Mouse (Mus musculus): ENCODE results near the gene Slc25a43. TPM values are rescaled to one million over a fixed set of nuclear protein-coding genes. Genes with fewer than 3 reads are reported as not detected.
A peak's percentile ranks its signal among the peaks of the same experiment; 100 is the strongest.

Gene Slc25a43
- polyA plus RNA-seq, 1 experiment from 2014 or later: 0.99 TPM

DNA sequence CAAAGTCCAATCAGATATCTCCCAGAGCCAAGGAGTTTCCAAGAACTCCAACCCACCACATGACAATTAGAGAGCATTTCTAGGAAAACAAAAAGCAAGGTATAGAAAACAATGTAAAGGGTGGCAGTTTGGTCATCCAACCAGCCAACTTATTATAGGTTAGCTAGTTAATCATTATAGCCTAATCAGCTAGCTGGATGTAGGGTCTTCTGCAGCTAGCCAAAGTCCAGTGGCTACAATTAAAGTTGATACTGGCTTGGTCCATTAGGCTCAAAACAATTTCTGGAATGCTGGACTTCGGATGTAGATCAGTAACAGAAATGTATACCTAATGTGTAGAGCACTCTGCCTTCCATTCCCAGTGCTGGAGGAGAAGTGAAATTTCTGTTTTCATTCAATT lies 7.1 kb downstream of the Slc25a43 start:
- WGBS (ENCODE audit: insufficient replicate concordance): 58% methylated on average over 1 of the region's 1 CpGs
- H3K4me2 ChIP-seq (ENCODE audit: low read depth, low read length): no peak overlapping the region
- H3K27me3 ChIP-seq (ENCODE audit: control insufficient read depth, insufficient read depth, low read depth, low read length): no peaks in the 10 kb centered on the region
- no peak overlapping the region for H3K9ac ChIP-seq (ENCODE audit: low read depth, low read length)
- H3K4me1 ChIP-seq (ENCODE audit: control insufficient read depth, low read depth, low read length): no peaks in the 10 kb centered on the region
- H3K9me3 ChIP-seq (replicated peaks; ENCODE audit: control insufficient read depth, low read length): no peaks in the 10 kb centered on the region
- no peak overlapping the region for H3K27ac ChIP-seq (ENCODE audit: low read length)
- no peak for ATAC-seq (ENCODE audit: low read depth)
- H3K36me3 ChIP-seq (ENCODE audit: control insufficient read depth, insufficient read depth): no peaks in the 10 kb centered on the region
- no peak overlapping the region for H3K4me3 ChIP-seq (ENCODE audit: low read depth, low read length)

GRCm38 (mm10) chrX:36752586-36752985 lies 9.1 kb downstream of the Slc25a43 start:
- ATAC-seq (ENCODE audit: low read depth): no peak
- WGBS (ENCODE audit: insufficient replicate concordance): 73% methylated on average over 3 of the region's 3 CpGs
- no peak overlapping the region for H3K4me2 ChIP-seq (ENCODE audit: low read depth, low read length)
- no peaks in the 10 kb centered on the region for H3K36me3 ChIP-seq (ENCODE audit: control insufficient read depth, insufficient read depth)
- H3K4me3 ChIP-seq (ENCODE audit: low read depth, low read length): no peak overlapping the region
- H3K4me1 ChIP-seq (ENCODE audit: control insufficient read depth, low read depth, low read length): no peaks in the 10 kb centered on the region
- no peaks in the 10 kb centered on the region for H3K27me3 ChIP-seq (ENCODE audit: control insufficient read depth, insufficient read depth, low read depth, low read length)
- no peak overlapping the region for H3K27ac ChIP-seq (ENCODE audit: low read length)
- H3K9ac ChIP-seq (ENCODE audit: low read depth, low read length): no peak overlapping the region
- no peaks in the 10 kb centered on the region for H3K9me3 ChIP-seq (replicated peaks; ENCODE audit: control insufficient read depth, low read length)

- H3K9ac ChIP-seq (ENCODE audit: low read depth, low read length): no peak overlapping the region
- 67% methylated on average over 7 of the region's 7 CpGs for WGBS (ENCODE audit: insufficient replicate concordance)
- H3K4me3 ChIP-seq (ENCODE audit: low read depth, low read length): no peak overlapping the region
- H3K4me2 ChIP-seq (ENCODE audit: low read depth, low read length): no peak overlapping the region
- ATAC-seq (ENCODE audit: low read depth): no peak
- H3K36me3 ChIP-seq (ENCODE audit: control insufficient read depth, insufficient read depth): no peaks in the 10 kb centered on the region
- H3K4me1 ChIP-seq (ENCODE audit: control insufficient read depth, low read depth, low read length): no peaks in the 10 kb centered on the region
- H3K27me3 ChIP-seq (ENCODE audit: control insufficient read depth, insufficient read depth, low read depth, low read length): no peaks in the 10 kb centered on the region
- H3K9me3 ChIP-seq (replicated peaks; ENCODE audit: control insufficient read depth, low read length): no peaks in the 10 kb centered on the region
- H3K27ac ChIP-seq (ENCODE audit: low read length): no peak overlapping the region
These were observed 14.5 kb downstream of the Slc25a43 start for GRCm38 (mm10) chrX:36757796-36758472.

DNA sequence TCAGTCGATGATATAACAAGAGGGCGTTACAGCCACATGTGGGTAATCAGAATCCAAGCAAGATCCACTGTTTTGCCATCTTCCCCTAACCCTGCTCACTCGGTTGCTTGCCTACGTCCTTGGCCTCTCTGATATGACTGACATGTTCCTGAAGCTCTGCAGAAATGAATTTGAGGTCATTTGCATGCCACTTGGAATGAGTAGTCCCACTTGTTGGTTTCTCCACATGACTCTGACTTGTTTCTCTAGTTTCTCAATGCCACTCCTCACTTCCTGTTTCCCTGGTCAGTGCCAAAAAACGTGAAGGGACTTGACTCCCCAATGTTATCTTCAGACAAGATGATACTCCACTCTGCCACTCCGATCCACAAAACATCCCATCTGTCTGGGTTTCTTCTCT lies 15.1 kb downstream of the Slc25a43 start:
- no peaks in the 10 kb centered on the region for H3K4me1 ChIP-seq (ENCODE audit: control insufficient read depth, low read depth, low read length)
- H3K27ac ChIP-seq (ENCODE audit: low read length): no peak overlapping the region
- H3K27me3 ChIP-seq (ENCODE audit: control insufficient read depth, insufficient read depth, low read depth, low read length): no peaks in the 10 kb centered on the region
- ATAC-seq (ENCODE audit: low read depth): no peak
- no peak overlapping the region for H3K4me3 ChIP-seq (ENCODE audit: low read depth, low read length)
- no peak overlapping the region for H3K9ac ChIP-seq (ENCODE audit: low read depth, low read length)
- 46% methylated on average over 6 of the region's 6 CpGs for WGBS (ENCODE audit: insufficient replicate concordance)
- H3K9me3 ChIP-seq (replicated peaks; ENCODE audit: control insufficient read depth, low read length): no peaks in the 10 kb centered on the region
- H3K36me3 ChIP-seq (ENCODE audit: control insufficient read depth, insufficient read depth): no peaks in the 10 kb centered on the region
- no peak overlapping the region for H3K4me2 ChIP-seq (ENCODE audit: low read depth, low read length)

GRCm38 (mm10) chrX:36760946-36761635 lies 17.6 kb downstream of the Slc25a43 start:
- H3K4me2 ChIP-seq (ENCODE audit: low read depth, low read length): no peak overlapping the region
- no peaks in the 10 kb centered on the region for H3K9me3 ChIP-seq (replicated peaks; ENCODE audit: control insufficient read depth, low read length)
- no peak overlapping the region for H3K9ac ChIP-seq (ENCODE audit: low read depth, low read length)
- ATAC-seq (ENCODE audit: low read depth): peak; percentile 43; the same call in 1 of the 2 replicates
- H3K4me1 ChIP-seq (ENCODE audit: control insufficient read depth, low read depth, low read length): no peaks in the 10 kb centered on the region
- H3K4me3 ChIP-seq (ENCODE audit: low read depth, low read length): no peak overlapping the region
- H3K36me3 ChIP-seq (ENCODE audit: control insufficient read depth, insufficient read depth): no peaks in the 10 kb centered on the region
- no peak overlapping the region for H3K27ac ChIP-seq (ENCODE audit: low read length)
- WGBS (ENCODE audit: insufficient replicate concordance): 50% methylated on average over 6 of the region's 6 CpGs
- H3K27me3 ChIP-seq (ENCODE audit: control insufficient read depth, insufficient read depth, low read depth, low read length): no peaks in the 10 kb centered on the region

GRCm38 (mm10) chrX:36762289-36762688 lies 18.8 kb downstream of the Slc25a43 start:
- H3K27me3 ChIP-seq (ENCODE audit: control insufficient read depth, insufficient read depth, low read depth, low read length): no peaks in the 10 kb centered on the region

DNA sequence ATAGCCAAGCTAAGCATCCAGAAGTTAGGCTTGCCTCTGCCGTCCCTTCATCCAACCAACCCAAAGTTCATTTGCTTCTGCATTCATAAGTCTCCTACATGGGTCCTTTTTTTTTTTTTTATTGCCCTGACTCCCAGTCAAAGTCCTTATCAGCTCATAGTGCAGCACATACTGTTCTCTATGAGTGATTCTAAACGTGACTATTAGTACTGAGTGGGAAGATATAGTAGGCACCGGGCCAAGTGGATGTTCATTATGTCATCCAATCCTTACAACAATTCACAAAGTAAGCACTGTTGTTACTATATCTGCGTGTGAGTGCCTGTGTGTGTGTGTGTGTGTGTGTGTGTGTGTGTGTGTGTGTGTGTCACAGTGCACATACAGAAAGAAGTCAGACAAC lies 19.4 kb downstream of the Slc25a43 start:
- WGBS (ENCODE audit: insufficient replicate concordance): 45% methylated on average over 4 of the region's 4 CpGs
- no peaks in the 10 kb centered on the region for H3K27me3 ChIP-seq (ENCODE audit: control insufficient read depth, insufficient read depth, low read depth, low read length)
- no peak for ATAC-seq (ENCODE audit: low read depth)
- no peak overlapping the region for H3K4me2 ChIP-seq (ENCODE audit: low read depth, low read length)
- H3K9ac ChIP-seq (ENCODE audit: low read depth, low read length): no peak overlapping the region
- no peaks in the 10 kb centered on the region for H3K4me1 ChIP-seq (ENCODE audit: control insufficient read depth, low read depth, low read length)
- no peak overlapping the region for H3K27ac ChIP-seq (ENCODE audit: low read length)
- no peaks in the 10 kb centered on the region for H3K36me3 ChIP-seq (ENCODE audit: control insufficient read depth, insufficient read depth)
- no peak overlapping the region for H3K4me3 ChIP-seq (ENCODE audit: low read depth, low read length)
- H3K9me3 ChIP-seq (replicated peaks; ENCODE audit: control insufficient read depth, low read length): no peaks in the 10 kb centered on the region

More at GRCm38 (mm10) chrX:36762289-36762688, 18.8 kb downstream of the Slc25a43 start:
- peak; percentile 39 for ATAC-seq (ENCODE audit: low read depth)
- Histone ChIP-seq H3K27ac (ENCODE audit: low read length) (no peak overlapping the region), H3K4me2 (ENCODE audit: low read depth, low read length) (no peak overlapping the region), H3K36me3 (ENCODE audit: control insufficient read depth, insufficient read depth) (no peaks in the 10 kb centered on the region), H3K9ac (ENCODE audit: low read depth, low read length) (no peak overlapping the region), H3K9me3 (replicated peaks; ENCODE audit: control insufficient read depth, low read length) (no peaks in the 10 kb centered on the region), H3K4me3 (ENCODE audit: low read depth, low read length) (no peak overlapping the region), H3K4me1 (ENCODE audit: control insufficient read depth, low read depth, low read length) (no peaks in the 10 kb centered on the region)
- WGBS (ENCODE audit: insufficient replicate concordance): 56% methylated on average over 5 of the region's 5 CpGs

GRCm38 (mm10) chrX:36763298-36763933 lies 20.0 kb downstream of the Slc25a43 start:
- H3K27me3 ChIP-seq (ENCODE audit: control insufficient read depth, insufficient read depth, low read depth, low read length): no peaks in the 10 kb centered on the region
- WGBS (ENCODE audit: insufficient replicate concordance): 69% methylated on average over 11 of the region's 11 CpGs

GRCm38 (mm10) chrX:36763934-36764317 lies 20.5 kb downstream of the Slc25a43 start:
- Histone ChIP-seq H3K4me2 (ENCODE audit: low read depth, low read length) (no peak overlapping the region), H3K9ac (ENCODE audit: low read depth, low read length) (no peak overlapping the region), H3K4me3 (ENCODE audit: low read depth, low read length) (no peak overlapping the region), H3K27ac (ENCODE audit: low read length) (no peak overlapping the region), H3K4me1 (ENCODE audit: control insufficient read depth, low read depth, low read length) (no peaks in the 10 kb centered on the region), H3K9me3 (replicated peaks; ENCODE audit: control insufficient read depth, low read length) (no peaks in the 10 kb centered on the region), H3K36me3 (ENCODE audit: control insufficient read depth, insufficient read depth) (no peaks in the 10 kb centered on the region), H3K27me3 (ENCODE audit: control insufficient read depth, insufficient read depth, low read depth, low read length) (no peaks in the 10 kb centered on the region)
- no peak for ATAC-seq (ENCODE audit: low read depth)
- 39% methylated on average over 2 of the region's 2 CpGs for WGBS (ENCODE audit: insufficient replicate concordance)

More at GRCm38 (mm10) chrX:36763298-36763933, 20.0 kb downstream of the Slc25a43 start:
- ATAC-seq (ENCODE audit: low read depth): no peak
- H3K9ac ChIP-seq (ENCODE audit: low read depth, low read length): no peak overlapping the region
- no peak overlapping the region for H3K27ac ChIP-seq (ENCODE audit: low read length)
- no peak overlapping the region for H3K4me2 ChIP-seq (ENCODE audit: low read depth, low read length)
- no peaks in the 10 kb centered on the region for H3K9me3 ChIP-seq (replicated peaks; ENCODE audit: control insufficient read depth, low read length)
- H3K36me3 ChIP-seq (ENCODE audit: control insufficient read depth, insufficient read depth): no peaks in the 10 kb centered on the region
- no peaks in the 10 kb centered on the region for H3K4me1 ChIP-seq (ENCODE audit: control insufficient read depth, low read depth, low read length)
- no peak overlapping the region for H3K4me3 ChIP-seq (ENCODE audit: low read depth, low read length)

Data from liver, embryonic 16.5 days (tissue).